Mouse (Mus musculus) urinary bladder, adult 2 months (tissue): ENCODE data around the gene Srd5a3. TPM values are rescaled to one million over a fixed set of nuclear protein-coding genes. Genes with fewer than 3 reads are reported as not detected.
"Not testable (repeated sequence)": the region's sequence is repeated elsewhere in the genome, so short reads cannot be mapped to it uniquely, and the experiment has no call there.

Experiments
- DNase-seq: peaks from one replicate; pipeline ENCODE4 v3.0.0; 2022; ENCODE audit warnings: low spot score
- polyA plus RNA-seq: library from polyadenylated mRNA; depleted of rRNA; stranded (reverse); fragments of >200 nt; gene quantifications from 2 replicates; pipeline ENCODE4 v1.2.3, GENCODE M21; 2012; rRNA removed

The Srd5a3 gene
- 29.6 and 31.3 TPM in 2 replicates for polyA plus RNA-seq

DNA sequence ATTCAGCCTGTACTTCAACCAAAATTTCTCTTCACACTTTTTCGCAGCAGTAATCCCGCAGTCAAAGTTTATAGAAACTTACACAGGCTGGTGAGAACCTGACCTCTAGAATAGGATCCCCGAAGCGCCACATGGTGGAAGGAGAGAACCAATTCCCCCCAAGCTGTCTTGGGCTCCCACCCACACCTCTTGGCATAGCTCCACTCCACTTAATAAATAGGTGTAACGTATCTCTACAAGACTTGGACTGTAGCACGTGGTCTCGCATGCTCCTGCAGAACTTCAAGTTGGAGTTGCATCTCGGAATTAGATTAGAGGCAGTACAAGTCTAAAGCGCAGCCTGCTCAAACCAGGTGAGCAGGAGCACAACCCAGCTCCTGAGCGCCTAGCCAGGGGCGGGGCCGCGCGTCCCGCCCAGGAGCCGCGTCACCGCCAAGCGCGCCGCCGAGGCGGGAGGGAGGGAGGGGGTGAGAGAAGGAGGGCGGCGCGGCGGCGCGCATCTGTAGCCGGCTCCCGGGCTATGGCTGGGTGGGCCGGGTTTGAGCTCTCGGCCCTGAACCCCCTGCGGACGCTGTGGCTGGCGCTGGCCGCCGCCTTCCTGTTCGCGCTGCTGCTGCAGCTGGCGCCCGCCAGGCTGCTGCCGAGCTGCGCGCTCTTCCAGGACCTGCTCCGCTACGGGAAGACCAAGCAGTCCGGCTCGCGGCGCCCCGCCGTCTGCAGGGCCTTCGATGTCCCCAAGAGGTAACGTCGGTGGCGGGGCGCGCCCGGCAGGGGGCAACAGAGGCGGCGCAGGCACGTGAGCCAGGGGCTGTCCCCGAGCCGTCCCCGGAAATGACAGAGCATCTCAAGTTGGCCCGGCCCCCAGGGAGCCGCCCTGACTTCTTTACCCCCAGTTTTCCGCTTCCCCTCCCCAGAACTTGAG is at the start of gene Srd5a3:
TSS of gene Srd5a3 (plus strand) at position 464 of the 922 bp plus-strand sequence.
- peak; percentile 97 for DNase-seq

DNA sequence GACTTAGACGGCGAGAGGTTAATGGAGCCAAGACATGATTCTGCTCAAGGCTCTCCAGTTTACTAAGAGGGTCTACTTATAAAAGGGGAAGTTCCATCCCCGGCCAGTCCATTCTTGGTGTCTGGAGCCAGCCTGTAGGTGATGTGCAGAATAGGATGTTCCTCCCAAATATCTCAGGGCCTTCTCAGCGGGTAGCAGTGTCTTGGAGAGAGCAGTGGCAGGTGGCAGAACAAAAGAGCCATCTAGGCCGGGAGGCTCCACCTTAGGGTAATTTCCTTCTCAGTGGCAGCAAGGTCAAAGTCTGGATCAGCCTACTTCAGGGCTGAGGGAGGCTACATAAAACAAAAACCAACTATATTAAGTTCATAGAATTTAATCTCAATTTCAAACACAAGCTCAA is 36.3 kb upstream of the Srd5a3 start:
- not testable (repeated sequence) for DNase-seq

- DNase-seq: no peak
Observed at GRCm38 (mm10) chr5:76107306-76107705, 32.8 kb upstream of the Srd5a3 start.

DNA sequence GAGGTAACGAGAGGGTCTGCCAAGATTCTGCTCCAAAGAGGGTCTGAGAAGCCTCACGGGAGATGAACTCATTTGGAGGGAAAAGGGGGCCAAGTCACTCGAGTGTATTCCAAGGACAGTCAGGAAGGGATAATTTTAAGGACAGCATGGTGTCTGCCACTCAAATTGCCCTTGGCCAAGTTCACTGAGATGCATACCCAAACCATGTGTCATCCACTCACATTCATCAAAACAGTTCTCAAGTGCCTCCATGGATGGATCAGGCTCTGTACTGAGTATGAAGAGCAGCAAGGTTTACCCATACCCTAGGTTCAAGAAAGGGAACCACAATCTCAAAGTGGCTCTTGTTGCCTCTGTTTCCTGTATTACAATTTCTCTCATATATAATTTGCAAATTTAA is 31.6 kb upstream of the Srd5a3 start:
- no peak for DNase-seq

GRCm38 (mm10) chr5:76111173-76111572 is 28.9 kb upstream of the Srd5a3 start:
- DNase-seq: no peak

GRCm38 (mm10) chr5:76112016-76112415 is 28.1 kb upstream of the Srd5a3 start:
- DNase-seq: no peak

DNA sequence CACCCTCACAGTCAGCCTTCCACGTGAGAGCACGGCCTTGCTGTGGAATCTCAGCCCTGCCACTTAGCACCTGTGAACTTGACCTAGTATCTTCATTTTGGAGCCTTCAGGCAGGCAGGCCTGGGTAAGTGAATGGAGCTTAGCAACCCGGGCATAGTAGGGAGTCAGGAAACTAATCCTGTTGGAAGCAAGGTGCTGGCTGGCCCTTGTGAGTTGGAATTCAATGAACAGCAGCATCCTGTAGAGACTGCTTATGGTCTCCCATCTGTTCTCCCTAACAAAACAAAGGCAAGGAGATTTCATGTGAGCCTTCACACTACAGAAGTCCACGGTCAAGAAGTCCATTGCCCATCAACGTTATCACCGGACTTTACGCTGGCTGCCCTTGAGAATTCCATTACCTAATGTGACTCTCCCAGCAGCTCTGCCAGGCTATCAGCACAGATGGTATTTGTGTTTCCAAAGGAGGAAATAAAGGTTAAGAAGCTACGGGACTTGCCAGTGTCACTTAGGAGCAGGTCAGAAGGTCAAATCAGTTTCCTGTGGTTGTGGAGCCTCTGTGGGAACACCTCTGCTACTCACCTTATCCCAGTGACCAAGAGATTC is 24.5 kb upstream of the Srd5a3 start:
- no peak for DNase-seq

- no peak for DNase-seq
Observed at GRCm38 (mm10) chr5:76118441-76118840, 21.6 kb upstream of the Srd5a3 start.

GRCm38 (mm10) chr5:76120634-76121033 is 19.4 kb upstream of the Srd5a3 start:
- DNase-seq: no peak

- DNase-seq: no peak
Observed at GRCm38 (mm10) chr5:76127584-76128316, 12.3 kb upstream of the Srd5a3 start.

DNA sequence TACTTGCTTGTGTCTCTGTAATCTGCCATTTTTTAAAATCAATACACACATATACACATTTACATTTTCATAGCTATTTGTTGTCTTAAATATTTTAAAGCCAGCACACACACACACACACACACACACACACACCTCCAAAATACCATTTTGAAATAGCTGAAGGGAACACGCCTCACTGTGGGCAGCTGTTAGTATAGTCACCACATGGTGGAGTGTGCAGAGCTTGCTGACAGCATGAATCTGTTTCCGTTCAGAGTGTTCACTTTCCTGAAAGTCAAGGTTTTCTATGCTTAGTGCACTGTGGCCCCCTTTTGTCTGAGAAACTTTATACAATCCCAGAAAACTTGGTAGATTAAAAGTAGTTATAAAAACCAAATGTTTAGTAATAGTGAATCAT is 9.8 kb upstream of the Srd5a3 start:
- DNase-seq: no peak

GRCm38 (mm10) chr5:76131990-76132389 is 8.1 kb upstream of the Srd5a3 start:
- DNase-seq: no peak

- DNase-seq: no peak
Observed at GRCm38 (mm10) chr5:76135644-76136043, 4.4 kb upstream of the Srd5a3 start.

GRCm38 (mm10) chr5:76136271-76136670 is 3.8 kb upstream of the Srd5a3 start:
- no peak for DNase-seq

DNA sequence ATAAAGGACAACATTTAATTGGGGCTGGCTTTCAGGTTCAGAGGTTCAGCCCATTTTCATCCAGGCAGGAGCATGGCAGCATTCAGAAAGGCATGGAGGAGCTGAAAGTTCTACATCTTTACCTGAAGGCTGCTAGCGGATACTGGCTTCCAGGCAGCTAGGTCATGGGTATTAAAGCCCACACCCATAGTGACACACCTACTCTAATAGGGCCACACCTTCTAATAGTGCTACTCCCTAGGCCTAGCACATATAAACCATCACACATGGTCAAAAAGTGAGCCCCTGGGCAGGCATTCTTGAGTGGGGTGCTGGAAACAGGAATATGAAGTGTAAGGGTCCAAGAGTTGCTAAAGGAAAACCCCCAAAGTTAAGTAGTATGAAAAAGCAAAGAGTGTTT is 2.5 kb upstream of the Srd5a3 start:
- no peak for DNase-seq

- DNase-seq: no peak
Observed at GRCm38 (mm10) chr5:76138071-76138470, 2.0 kb upstream of the Srd5a3 start.

DNA sequence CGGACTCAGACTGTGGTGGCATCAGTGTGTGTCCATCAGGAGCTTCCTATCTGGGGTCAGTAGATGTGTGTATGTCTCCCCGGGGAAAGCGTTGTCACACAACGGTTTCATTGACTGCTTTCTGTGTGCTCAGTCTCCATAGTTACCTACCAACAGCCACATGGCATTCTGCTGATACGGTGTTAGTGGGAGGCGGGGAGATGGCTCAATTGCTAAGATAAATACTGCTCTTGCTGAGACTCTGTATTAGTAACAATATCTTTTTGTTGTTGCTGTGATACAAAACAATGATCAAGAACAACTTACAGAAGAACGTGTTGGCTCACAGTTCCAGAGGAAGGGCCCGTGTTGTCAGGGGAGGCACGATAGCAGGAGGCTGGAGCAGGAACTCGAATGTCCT is 1.6 kb upstream of the Srd5a3 start:
- no peak for DNase-seq

DNA sequence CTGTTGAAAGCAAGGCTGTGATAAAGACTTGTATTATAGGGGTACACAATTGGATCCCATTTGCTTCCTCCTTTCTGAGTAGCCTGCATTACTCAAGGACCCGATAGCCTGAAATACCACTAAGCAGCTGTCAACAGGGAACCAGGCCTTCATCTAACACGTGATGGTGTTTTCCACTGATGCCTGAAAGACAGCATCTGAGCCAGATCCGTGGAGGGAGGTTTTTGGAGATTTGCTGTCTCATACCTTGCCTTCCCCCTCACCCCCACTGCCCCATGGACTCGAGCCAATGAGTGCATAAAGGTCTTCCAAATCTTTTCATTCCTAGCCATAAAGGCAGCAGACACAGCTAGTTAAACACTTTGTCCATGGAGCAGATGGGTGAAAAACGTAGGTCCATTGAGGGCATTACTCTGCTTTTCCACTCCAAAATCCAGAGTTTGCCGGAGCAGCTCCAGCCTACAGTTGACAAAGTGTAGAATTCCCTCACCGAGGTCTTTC is 850 bp upstream of the Srd5a3 start:
- no peak for DNase-seq

- DNase-seq: no peak
Observed at GRCm38 (mm10) chr5:76140730-76141066, 627 bp downstream of the Srd5a3 start.

DNA sequence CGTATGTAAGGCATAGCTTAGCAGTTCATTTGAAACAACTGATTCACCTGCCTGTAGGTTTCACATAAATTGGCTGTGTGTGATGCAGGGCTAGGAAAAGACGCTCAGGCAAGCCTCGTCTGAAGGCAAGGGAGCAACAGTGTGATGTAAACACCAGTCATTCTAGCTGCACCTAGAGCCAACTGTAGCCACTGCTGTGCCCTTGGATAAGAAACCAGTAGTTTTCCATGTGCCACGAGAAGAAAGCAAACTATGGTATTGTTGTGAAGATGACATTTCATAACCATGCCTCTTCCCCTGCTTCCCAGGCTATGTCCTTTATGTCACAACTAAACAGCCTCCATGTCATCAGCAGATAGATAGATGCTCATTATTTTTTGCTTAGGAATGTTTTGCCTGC is 3.3 kb downstream of the Srd5a3 start:
- no peak for DNase-seq

GRCm38 (mm10) chr5:76146401-76146800 is 6.3 kb downstream of the Srd5a3 start:
- no peak for DNase-seq

GRCm38 (mm10) chr5:76149436-76149835 is 9.4 kb downstream of the Srd5a3 start:
- DNase-seq: no peak
